Mouse (Mus musculus) embryonic facial prominence, embryonic 13.5 days (tissue): ENCODE measurements around the gene Cnbd2. TPM values are rescaled to one million over a fixed set of nuclear protein-coding genes. Genes with fewer than 3 reads are reported as not detected.
"Not testable (repeated sequence)": the region's sequence is repeated elsewhere in the genome, so short reads cannot be mapped to it uniquely, and the experiment has no call there.

Source experiments
- ATAC-seq: fragments of 200-750 bp; cut with Nextera tagmentation; 2 replicates; pipeline ENCODE4 v1.8.0; 2017; ENCODE audit warnings: low read depth; ENCODE audit not compliant: insufficient number of reproducible peaks, insufficient read depth, low FRiP score, low TSS enrichment
- H3K27ac ChIP-seq: fragments of 300-500 bp; sonication (generic); 2 replicates; pipeline ENCODE4 v1.5.1; 2015; ENCODE audit warnings: moderate library complexity, mild to moderate bottlenecking, inconsistent platforms
- H3K27me3 ChIP-seq: fragments of 300-500 bp; sonication (generic); 2 replicates; pipeline ENCODE4 v1.6.1; 2015; ENCODE audit warnings: mild to moderate bottlenecking, inconsistent platforms
- H3K36me3 ChIP-seq: fragments of 300-500 bp; sonication (generic); 2 replicates; pipeline ENCODE4 v1.6.1; 2015; ENCODE audit warnings: mild to moderate bottlenecking, inconsistent platforms
- H3K4me1 ChIP-seq: fragments of 300-500 bp; sonication (generic); 2 replicates; pipeline ENCODE4 v1.6.1; 2015; ENCODE audit warnings: inconsistent platforms
- H3K4me2 ChIP-seq: fragments of 300-500 bp; sonication (generic); 2 replicates; pipeline ENCODE4 v1.6.1; 2015; ENCODE audit warnings: moderate library complexity, mild to moderate bottlenecking, inconsistent platforms
- H3K4me3 ChIP-seq: fragments of 300-500 bp; sonication (generic); 2 replicates; pipeline ENCODE4 v1.5.1; 2015; ENCODE audit warnings: mild to moderate bottlenecking, inconsistent platforms
- H3K9ac ChIP-seq: fragments of 300-500 bp; sonication (generic); 2 replicates; pipeline ENCODE4 v1.6.1; 2015; ENCODE audit warnings: mild to moderate bottlenecking, inconsistent platforms
- H3K9me3 ChIP-seq: fragments of 300-500 bp; sonication (generic); 2 replicates; pipeline ENCODE4 v1.6.1; 2016; ENCODE audit warnings: inconsistent platforms
- WGBS: fragments of 180-500 bp; shearing (Covaris S2); methylation state at CpG from one replicate; pipeline ENCODE4 v1.1.7; 2015; ENCODE audit warnings: mixed read lengths; 5-methylcytosine and 5-hydroxymethylcytosine counted together
- polyA plus RNA-seq: library from polyadenylated mRNA; unstranded; fragments of >200 nt; fragmentation: Nextera tagmentation; extraction: Ambion mirVana; gene quantifications from 2 replicates; pipeline ENCODE4 v1.2.1, GENCODE M21; 2015

Cnbd2 gene
- polyA plus RNA-seq, 1 experiment from 2014 or later = 5.0 TPM

GRCm38 (mm10) chr2:156393155-156393828, 81.2 kb downstream of the Cnbd2 start:
- no peak overlapping the region for H3K9ac ChIP-seq
- H3K9me3 ChIP-seq = no peaks in the 10 kb centered on the region
- peak overlapping the region; percentile 44 for H3K4me2 ChIP-seq
- no peaks in the 10 kb centered on the region for H3K36me3 ChIP-seq
- H3K4me3 ChIP-seq = peak overlapping the region; percentile 41
- no peak for ATAC-seq
- H3K4me1 ChIP-seq = peaks cover 4% of the 10 kb centered on the region; the same call in 1 of the 2 replicates
- 53% methylated on average over 5 of the region's 5 CpGs for WGBS
- no peaks in the 10 kb centered on the region for H3K27me3 ChIP-seq
- no peak overlapping the region for H3K27ac ChIP-seq

DNA sequence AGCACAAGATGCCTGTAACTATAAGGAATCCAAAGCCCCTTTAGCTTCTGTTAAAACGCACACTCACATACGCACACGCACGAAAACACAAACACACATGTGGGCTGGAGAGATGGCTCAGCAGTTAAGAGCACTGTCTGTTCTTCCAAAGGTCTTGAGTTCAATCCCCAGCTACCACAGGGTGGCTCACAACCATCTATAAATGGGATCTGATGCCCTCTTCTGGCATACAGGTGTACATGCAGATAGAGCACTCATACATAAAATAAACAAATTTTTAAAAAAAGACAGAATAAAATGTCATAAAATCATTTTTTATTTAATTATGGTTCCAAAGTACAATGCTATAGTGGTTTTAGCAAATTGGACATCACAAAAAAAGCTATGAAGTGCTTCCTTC, 82.2 kb downstream of the Cnbd2 start:
- no peaks in the 10 kb centered on the region for H3K9me3 ChIP-seq
- H3K27ac ChIP-seq = no peak overlapping the region
- no peak for ATAC-seq
- no peaks in the 10 kb centered on the region for H3K27me3 ChIP-seq
- no peaks in the 10 kb centered on the region for H3K36me3 ChIP-seq
- 94% methylated on average over 4 of the region's 4 CpGs for WGBS
- no peak overlapping the region for H3K4me3 ChIP-seq
- H3K4me1 ChIP-seq = peaks cover 4% of the 10 kb centered on the region; the same call in 1 of the 2 replicates
- no peak overlapping the region for H3K4me2 ChIP-seq
- H3K9ac ChIP-seq = no peak overlapping the region

DNA sequence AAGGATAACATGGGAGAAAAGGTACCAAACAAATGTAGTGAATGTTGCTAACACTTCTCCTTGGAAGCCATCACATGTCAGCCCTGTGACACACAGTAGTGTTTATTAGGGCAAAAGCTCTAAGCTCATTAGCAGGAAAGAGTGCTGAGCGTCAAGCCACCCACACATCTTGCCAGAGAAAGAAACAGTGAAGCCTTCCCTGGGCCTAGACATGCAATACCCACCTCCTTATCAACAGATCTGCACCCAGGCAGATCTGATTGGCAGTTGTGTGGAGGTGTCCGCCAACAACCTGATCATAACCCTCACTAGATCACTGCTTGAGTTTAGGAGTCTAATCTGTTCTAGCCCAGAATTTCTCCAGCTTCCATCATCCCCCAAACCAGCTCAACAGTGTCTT, 84.0 kb downstream of the Cnbd2 start:
- H3K27me3 ChIP-seq = no peaks in the 10 kb centered on the region
- no peak overlapping the region for H3K4me2 ChIP-seq
- WGBS = 81% methylated on average over 2 of the region's 2 CpGs
- H3K4me1 ChIP-seq = peaks cover 8% of the 10 kb centered on the region
- no peak overlapping the region for H3K4me3 ChIP-seq
- H3K36me3 ChIP-seq = no peaks in the 10 kb centered on the region
- H3K9me3 ChIP-seq = no peaks in the 10 kb centered on the region
- no peak for ATAC-seq
- no peak overlapping the region for H3K27ac ChIP-seq
- no peak overlapping the region for H3K9ac ChIP-seq

- peaks cover 11% of the 10 kb centered on the region for H3K4me1 ChIP-seq
- no peaks in the 10 kb centered on the region for H3K27me3 ChIP-seq
- no peak overlapping the region for H3K4me3 ChIP-seq
- no peak overlapping the region for H3K4me2 ChIP-seq
- no peaks in the 10 kb centered on the region for H3K36me3 ChIP-seq
- H3K9ac ChIP-seq = no peak overlapping the region
- WGBS = 91% methylated on average over 7 of the region's 7 CpGs
- H3K27ac ChIP-seq = no peak overlapping the region
- no peak for ATAC-seq
- H3K9me3 ChIP-seq = no peaks in the 10 kb centered on the region
These were observed 85.9 kb downstream of the Cnbd2 start for GRCm38 (mm10) chr2:156397988-156398387.

DNA sequence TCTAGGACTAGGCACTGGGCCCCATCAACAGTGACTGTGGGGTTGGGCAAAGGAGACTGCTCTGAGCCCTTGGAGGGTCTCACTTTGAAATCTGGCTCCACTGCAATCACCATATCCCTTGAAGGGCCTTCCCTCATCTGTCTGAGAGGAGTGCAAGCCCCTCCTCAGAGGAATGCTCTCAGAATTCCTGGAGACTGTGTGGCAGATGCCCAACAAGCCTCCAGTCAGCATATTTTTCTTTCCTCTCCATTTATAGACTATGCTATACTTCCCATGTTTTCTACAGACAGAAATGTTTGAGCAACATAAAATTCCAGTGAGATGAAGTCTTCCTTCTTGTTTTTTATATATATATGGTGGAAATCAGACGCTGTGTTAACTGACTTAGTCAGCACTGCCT, 87.4 kb downstream of the Cnbd2 start:
- Histone ChIP-seq H3K4me1 (peaks cover 7% of the 10 kb centered on the region), H3K27ac (0 out of 2 replicates have a peak overlapping the region, but pooled peaks have one; percentile 12), H3K4me2 (no peak overlapping the region), H3K27me3 (no peaks in the 10 kb centered on the region), H3K4me3 (no peak overlapping the region), H3K9me3 (no peaks in the 10 kb centered on the region), H3K9ac (no peak overlapping the region), H3K36me3 (no peaks in the 10 kb centered on the region)
- 64% methylated on average over 1 of the region's 1 CpGs for WGBS
- ATAC-seq = no peak

- no peaks in the 10 kb centered on the region for H3K36me3 ChIP-seq
- H3K4me3 ChIP-seq = no peak overlapping the region
- H3K27me3 ChIP-seq = no peaks in the 10 kb centered on the region
- 6% methylated on average over 9 of the region's 9 CpGs for WGBS
- peak; percentile 56; the same call in 1 of the 2 replicates for ATAC-seq
- peak overlapping the region; percentile 40 for H3K4me2 ChIP-seq
- no peaks in the 10 kb centered on the region for H3K9me3 ChIP-seq
- H3K9ac ChIP-seq = peak overlapping the region; percentile 12; the same call in 1 of the 2 replicates
- no peak overlapping the region for H3K27ac ChIP-seq
- H3K4me1 ChIP-seq = peaks cover 9% of the 10 kb centered on the region
These were observed 89.2 kb downstream of the Cnbd2 start for GRCm38 (mm10) chr2:156401331-156401730.

GRCm38 (mm10) chr2:156402036-156402435, 89.9 kb downstream of the Cnbd2 start:
- no peak overlapping the region for H3K4me3 ChIP-seq
- no peaks in the 10 kb centered on the region for H3K27me3 ChIP-seq
- H3K27ac ChIP-seq = no peak overlapping the region
- no peak overlapping the region for H3K9ac ChIP-seq
- no peaks in the 10 kb centered on the region for H3K36me3 ChIP-seq
- peaks cover 16% of the 10 kb centered on the region for H3K4me1 ChIP-seq
- H3K4me2 ChIP-seq = no peak overlapping the region
- H3K9me3 ChIP-seq = no peaks in the 10 kb centered on the region
- WGBS = 87% methylated on average over 3 of the region's 3 CpGs
- ATAC-seq = no peak

DNA sequence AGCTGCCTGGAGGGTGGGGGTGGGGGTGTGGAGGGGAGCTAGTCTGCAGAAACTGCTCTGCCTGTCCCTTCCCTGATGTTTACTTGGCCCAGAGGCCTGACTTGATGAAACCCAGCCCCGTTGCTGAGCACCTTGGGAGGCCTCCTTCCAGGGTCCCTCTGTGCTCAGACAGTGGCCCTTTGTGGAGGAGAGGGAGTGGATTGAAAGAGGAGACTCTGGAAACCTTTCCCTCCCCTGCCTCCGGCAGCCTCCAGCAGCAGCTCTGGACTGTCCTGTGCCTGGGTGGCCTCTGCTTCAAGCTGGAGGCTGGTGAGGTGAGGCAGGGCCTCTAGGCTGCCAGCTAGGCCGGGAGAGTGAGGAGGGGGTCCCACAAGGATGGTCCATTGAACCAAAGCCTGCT, 94.9 kb downstream of the Cnbd2 start:
- Histone ChIP-seq H3K4me2 (no peak overlapping the region), H3K4me3 (no peak overlapping the region), H3K27me3 (no peaks in the 10 kb centered on the region), H3K9me3 (no peaks in the 10 kb centered on the region), H3K9ac (peak overlapping the region; percentile 55), H3K4me1 (peaks cover 23% of the 10 kb centered on the region), H3K36me3 (no peaks in the 10 kb centered on the region), H3K27ac (peak overlapping the region; percentile 73)
- 4% methylated on average over 3 of the region's 3 CpGs for WGBS
- peak; percentile 78 for ATAC-seq

GRCm38 (mm10) chr2:156408168-156408567, 96.1 kb downstream of the Cnbd2 start:
- 33% methylated on average over 8 of the region's 8 CpGs for WGBS
- H3K27ac ChIP-seq = no peak overlapping the region; the same call in 1 of the 2 replicates
- no peak for ATAC-seq

GRCm38 (mm10) chr2:156411348-156411747, 99.2 kb downstream of the Cnbd2 start:
- H3K4me2 ChIP-seq, H3K9ac ChIP-seq, H3K4me3 ChIP-seq, ATAC-seq, H3K27me3 ChIP-seq, H3K36me3 ChIP-seq, H3K9me3 ChIP-seq, H3K27ac ChIP-seq: not testable (repeated sequence)
- H3K4me1 ChIP-seq = peaks cover 21% of the 10 kb centered on the region
- 80% methylated on average over 7 of the region's 7 CpGs for WGBS

More at GRCm38 (mm10) chr2:156408168-156408567, 96.1 kb downstream of the Cnbd2 start:
- Histone ChIP-seq H3K4me3 (no peak overlapping the region), H3K4me1 (peaks cover 23% of the 10 kb centered on the region), H3K4me2 (no peak overlapping the region), H3K9ac (0 out of 2 replicates have a peak overlapping the region, but pooled peaks have one; percentile 6), H3K9me3 (no peaks in the 10 kb centered on the region), H3K27me3 (no peaks in the 10 kb centered on the region), H3K36me3 (no peaks in the 10 kb centered on the region)

DNA sequence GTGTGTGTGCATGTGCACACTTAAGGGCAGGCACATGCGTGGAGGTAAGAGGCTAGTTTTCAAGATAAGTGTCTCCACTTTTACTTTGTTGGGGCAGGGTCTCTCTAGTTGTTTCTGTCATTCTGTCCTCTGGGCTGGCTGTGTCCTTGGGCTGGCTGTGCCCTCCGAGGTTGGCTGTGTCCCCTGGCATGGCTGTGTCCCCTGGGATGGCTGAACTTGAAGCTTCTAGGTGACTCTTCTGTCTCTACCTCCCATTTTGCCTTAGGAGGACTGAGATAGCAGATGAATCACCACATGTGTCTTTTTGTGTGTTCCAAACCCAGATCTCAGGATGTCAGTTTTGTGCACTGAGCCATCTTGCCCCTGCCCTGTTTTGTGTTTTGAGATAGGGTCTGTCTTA, 102.9 kb downstream of the Cnbd2 start:
- H3K4me3 ChIP-seq = no peak overlapping the region
- no peaks in the 10 kb centered on the region for H3K9me3 ChIP-seq
- H3K27me3 ChIP-seq = peaks cover 9% of the 10 kb centered on the region
- H3K36me3 ChIP-seq = no peaks in the 10 kb centered on the region
- H3K4me2 ChIP-seq = no peak overlapping the region
- H3K4me1 ChIP-seq = no peaks in the 10 kb centered on the region; the same call in 1 of the 2 replicates
- H3K27ac ChIP-seq = no peak overlapping the region
- WGBS = 66% methylated on average over 2 of the region's 2 CpGs
- no peak overlapping the region for H3K9ac ChIP-seq
- no peak for ATAC-seq

- H3K4me1 ChIP-seq = peaks cover 5% of the 10 kb centered on the region
- no peak overlapping the region for H3K9ac ChIP-seq
- no peak overlapping the region for H3K4me3 ChIP-seq
- no peaks in the 10 kb centered on the region for H3K36me3 ChIP-seq
- WGBS = 65% methylated on average over 5 of the region's 5 CpGs
- peaks cover 16% of the 10 kb centered on the region for H3K27me3 ChIP-seq
- no peaks in the 10 kb centered on the region for H3K9me3 ChIP-seq
- ATAC-seq = no peak
- no peak overlapping the region for H3K27ac ChIP-seq
- no peak overlapping the region for H3K4me2 ChIP-seq
These were observed 103.6 kb downstream of the Cnbd2 start for GRCm38 (mm10) chr2:156415674-156416073.
